Mouse (Mus musculus) hindbrain, embryonic 12.5 days (tissue): ENCODE results near the gene Sh3pxd2a. TPM values are rescaled to one million over a fixed set of nuclear protein-coding genes. Genes with fewer than 3 reads are reported as not detected.
A peak's percentile ranks its signal among the peaks of the same experiment; 100 is the strongest.

Source experiments
- ATAC-seq: fragments of 200-750 bp; cut with Nextera tagmentation; 2 replicates; pipeline ENCODE4 v1.8.0; 2017; ENCODE audit warnings: moderate TSS enrichment; ENCODE audit not compliant: low FRiP score
- H3K27ac ChIP-seq: fragments of 300-500 bp; sonication (generic); 2 replicates; pipeline ENCODE4 v1.5.1; 2016; ENCODE audit warnings: mild to moderate bottlenecking
- H3K27me3 ChIP-seq: fragments of 300-500 bp; sonication (generic); 2 replicates; pipeline ENCODE4 v1.6.1; 2016; ENCODE audit warnings: mild to moderate bottlenecking
- H3K36me3 ChIP-seq: fragments of 300-500 bp; sonication (generic); 2 replicates; pipeline ENCODE4 v1.6.1; 2016; ENCODE audit warnings: mild to moderate bottlenecking
- H3K4me1 ChIP-seq: fragments of 300-500 bp; sonication (generic); 2 replicates; pipeline ENCODE4 v1.6.1; 2016
- H3K4me2 ChIP-seq: fragments of 300-500 bp; sonication (generic); replicated peaks from 2 replicates; pipeline ENCODE4 v1.6.1; 2016; ENCODE audit warnings: mild to moderate bottlenecking
- H3K4me3 ChIP-seq: fragments of 300-500 bp; sonication (generic); 2 replicates; pipeline ENCODE4 v1.5.1; 2016; ENCODE audit warnings: mild to moderate bottlenecking
- H3K9ac ChIP-seq: fragments of 300-500 bp; sonication (generic); 2 replicates; pipeline ENCODE4 v1.6.1; 2016; ENCODE audit warnings: mild to moderate bottlenecking, moderate library complexity
- H3K9me3 ChIP-seq: fragments of 300-500 bp; sonication (generic); replicated peaks from 2 replicates; pipeline ENCODE4 v1.6.1; 2016; ENCODE audit warnings: mild to moderate bottlenecking
- WGBS: fragments of 180-500 bp; shearing (Covaris S2); methylation state at CpG from one replicate; pipeline ENCODE4 v1.1.7; 2016; 5-methylcytosine and 5-hydroxymethylcytosine counted together
- polyA plus RNA-seq: library from polyadenylated mRNA; unstranded; fragments of >200 nt; fragmentation: Nextera tagmentation; extraction: Ambion mirVana; gene quantifications from 2 replicates; pipeline ENCODE4 v1.2.1, GENCODE M21; 2016

Sh3pxd2a gene
- polyA plus RNA-seq, 1 experiment from 2014 or later, result 3.9 TPM

GRCm38 (mm10) chr19:47330743-47331227, 133.4 kb downstream of the Sh3pxd2a start:
- Histone ChIP-seq H3K27me3 (no peaks in the 10 kb centered on the region), H3K4me3 (no peak overlapping the region), H3K9me3 (no peaks in the 10 kb centered on the region), H3K4me2 (0 out of 2 replicates have a peak overlapping the region, but pooled peaks have one; percentile 5), H3K9ac (0 out of 2 replicates have a peak overlapping the region, but pooled peaks have one; percentile 15), H3K27ac (peak overlapping the region; percentile 75), H3K4me1 (peaks cover 55% of the 10 kb centered on the region), H3K36me3 (no peaks in the 10 kb centered on the region)
- peak; percentile 32 for ATAC-seq
- 24% methylated on average over 10 of the region's 10 CpGs for WGBS

- Histone ChIP-seq H3K9me3 (no peaks in the 10 kb centered on the region), H3K36me3 (no peaks in the 10 kb centered on the region), H3K27ac (0 out of 2 replicates have a peak overlapping the region, but pooled peaks have one; percentile 64), H3K4me3 (no peak overlapping the region), H3K9ac (no peak overlapping the region), H3K4me1 (peaks cover 41% of the 10 kb centered on the region), H3K4me2 (no peak overlapping the region), H3K27me3 (no peaks in the 10 kb centered on the region)
- no peak for ATAC-seq
- 79% methylated on average over 1 of the region's 1 CpGs for WGBS
Measured at GRCm38 (mm10) chr19:47329102-47329501, 135.1 kb downstream of the Sh3pxd2a start.

GRCm38 (mm10) chr19:47327896-47328882, 136.0 kb downstream of the Sh3pxd2a start:
- no peak overlapping the region for H3K9ac ChIP-seq
- H3K27ac ChIP-seq, result peak overlapping the region; percentile 64
- no peak overlapping the region for H3K4me3 ChIP-seq

GRCm38 (mm10) chr19:47325881-47326280, 138.3 kb downstream of the Sh3pxd2a start:
- Histone ChIP-seq H3K27me3 (no peaks in the 10 kb centered on the region), H3K36me3 (no peaks in the 10 kb centered on the region), H3K4me1 (peaks cover 34% of the 10 kb centered on the region), H3K4me2 (no peak overlapping the region), H3K4me3 (no peak overlapping the region), H3K9me3 (no peaks in the 10 kb centered on the region), H3K27ac (no peak overlapping the region), H3K9ac (no peak overlapping the region)
- WGBS, result 35% methylated on average over 5 of the region's 5 CpGs
- no peak for ATAC-seq

More at GRCm38 (mm10) chr19:47327896-47328882, 136.0 kb downstream of the Sh3pxd2a start:
- no peaks in the 10 kb centered on the region for H3K27me3 ChIP-seq
- H3K4me1 ChIP-seq, result peaks cover 40% of the 10 kb centered on the region
- no peaks in the 10 kb centered on the region for H3K36me3 ChIP-seq
- H3K9me3 ChIP-seq, result no peaks in the 10 kb centered on the region
- peak overlapping the region; percentile 17; the same call in 1 of the 2 replicates for H3K4me2 ChIP-seq
- ATAC-seq, result peak; percentile 29
- 27% methylated on average over 11 of the region's 11 CpGs for WGBS

- no peaks in the 10 kb centered on the region for H3K9me3 ChIP-seq
- no peak overlapping the region for H3K27ac ChIP-seq
- H3K9ac ChIP-seq, result no peak overlapping the region
- ATAC-seq, result no peak
- H3K4me2 ChIP-seq, result no peak overlapping the region
- H3K4me3 ChIP-seq, result no peak overlapping the region
- WGBS, result 66% methylated on average over 11 of the region's 11 CpGs
- no peaks in the 10 kb centered on the region for H3K36me3 ChIP-seq
- peaks cover 34% of the 10 kb centered on the region for H3K4me1 ChIP-seq
- H3K27me3 ChIP-seq, result 0 out of 2 replicates have a peak, but pooled peaks cover 4% of the 10 kb centered on the region
Measured at GRCm38 (mm10) chr19:47323096-47323849, 140.9 kb downstream of the Sh3pxd2a start.

- Histone ChIP-seq H3K4me2 (no peak overlapping the region), H3K36me3 (no peaks in the 10 kb centered on the region), H3K27ac (peak overlapping the region; percentile 26; the same call in 1 of the 2 replicates), H3K9me3 (no peaks in the 10 kb centered on the region), H3K4me3 (no peak overlapping the region), H3K9ac (peak overlapping the region; percentile 10; the same call in 1 of the 2 replicates), H3K27me3 (0 out of 2 replicates have a peak, but pooled peaks cover 4% of the 10 kb centered on the region), H3K4me1 (peaks cover 44% of the 10 kb centered on the region)
- no peak for ATAC-seq
- 29% methylated on average over 8 of the region's 8 CpGs for WGBS
Measured at GRCm38 (mm10) chr19:47320331-47320668, 143.9 kb downstream of the Sh3pxd2a start.

- no peak overlapping the region for H3K4me2 ChIP-seq
- no peak for ATAC-seq
- 0 out of 2 replicates have a peak, but pooled peaks cover 4% of the 10 kb centered on the region for H3K27me3 ChIP-seq
- H3K27ac ChIP-seq, result no peak overlapping the region
- no peaks in the 10 kb centered on the region for H3K9me3 ChIP-seq
- peaks cover 50% of the 10 kb centered on the region for H3K4me1 ChIP-seq
- no peaks in the 10 kb centered on the region for H3K36me3 ChIP-seq
- no peak overlapping the region for H3K4me3 ChIP-seq
- 59% methylated on average over 10 of the region's 10 CpGs for WGBS
- H3K9ac ChIP-seq, result peak overlapping the region; percentile 10; the same call in 1 of the 2 replicates
Measured at GRCm38 (mm10) chr19:47319521-47320330, 144.5 kb downstream of the Sh3pxd2a start.

GRCm38 (mm10) chr19:47319061-47319460, 145.1 kb downstream of the Sh3pxd2a start:
- Histone ChIP-seq H3K27ac (no peak overlapping the region), H3K27me3 (0 out of 2 replicates have a peak, but pooled peaks cover 4% of the 10 kb centered on the region), H3K9ac (no peak overlapping the region), H3K4me2 (no peak overlapping the region), H3K4me3 (no peak overlapping the region), H3K4me1 (peaks cover 56% of the 10 kb centered on the region), H3K9me3 (no peaks in the 10 kb centered on the region), H3K36me3 (no peaks in the 10 kb centered on the region)
- 84% methylated on average over 8 of the region's 8 CpGs for WGBS
- ATAC-seq, result no peak

GRCm38 (mm10) chr19:47317063-47317938, 146.9 kb downstream of the Sh3pxd2a start:
- Histone ChIP-seq H3K9me3 (no peaks in the 10 kb centered on the region), H3K27me3 (0 out of 2 replicates have a peak, but pooled peaks cover 4% of the 10 kb centered on the region), H3K4me2 (no peak overlapping the region), H3K4me1 (peaks cover 70% of the 10 kb centered on the region), H3K4me3 (no peak overlapping the region), H3K9ac (no peak overlapping the region), H3K27ac (peak overlapping the region; percentile 23; the same call in 1 of the 2 replicates), H3K36me3 (no peaks in the 10 kb centered on the region)
- 69% methylated on average over 15 of the region's 15 CpGs for WGBS
- no peak for ATAC-seq

- H3K4me1 ChIP-seq, result peaks cover 75% of the 10 kb centered on the region
- H3K9ac ChIP-seq, result no peak overlapping the region; the same call in 1 of the 2 replicates
- no peak overlapping the region for H3K4me2 ChIP-seq
- H3K4me3 ChIP-seq, result no peak overlapping the region
- no peak for ATAC-seq
- 0 out of 2 replicates have a peak, but pooled peaks cover 4% of the 10 kb centered on the region for H3K27me3 ChIP-seq
- H3K27ac ChIP-seq, result no peak overlapping the region
- no peaks in the 10 kb centered on the region for H3K9me3 ChIP-seq
- 70% methylated on average over 19 of the region's 19 CpGs for WGBS
- no peaks in the 10 kb centered on the region; the same call in 1 of the 2 replicates for H3K36me3 ChIP-seq
Measured at GRCm38 (mm10) chr19:47316288-47317062, 147.7 kb downstream of the Sh3pxd2a start.
